Comparison of ENCODE assay signal across 8 mouse cellular contexts in genomic region chr6:121130773-121131172, GRCm38 (mm10). TPM values are rescaled to one million over a fixed set of nuclear protein-coding genes. Genes with fewer than 3 reads are reported as not detected.
DNase-seq lines count a peak whose midpoint lies in the region; ATAC-seq and TF ChIP-seq lines count a peak whose summit lies in the region.

Gene Mical3 (minus strand): TSS chr6:121130999.

- ATAC-seq in kidney, postnatal 0 days (replicated peaks; ENCODE audit: low FRiP score, low read depth): no peak; the same call in 1 of the 2 replicates
- ATAC-seq in erythroblast, adult 5-6 weeks (replicated peaks; ENCODE audit: low FRiP score, poor library complexity, severe bottlenecking): no peak
- no peak for ATAC-seq in heart, embryonic 13.5 days (ENCODE audit: extremely low read depth, insufficient number of reproducible peaks, low FRiP score, low TSS enrichment)
- ATAC-seq in midbrain, embryonic 13.5 days: peak; percentile 89

- 0 out of 2 replicates have a peak, but pooled peaks cover 10% of the 10 kb centered on the region for H3K27me3 ChIP-seq in kidney, postnatal 0 days (ENCODE audit: insufficient read depth, low read length)
- H3K27me3 ChIP-seq in heart, embryonic 13.5 days (replicated peaks): peaks cover 29% of the 10 kb centered on the region
- peaks cover 12% of the 10 kb centered on the region; the same call in 1 of the 2 replicates for H3K27me3 ChIP-seq in midbrain, embryonic 13.5 days

- no peak within 1 kb of the TSS for H3K27ac ChIP-seq in kidney, postnatal 0 days
- H3K27ac ChIP-seq in bone marrow macrophage, adult 2 months (ENCODE audit: insufficient read depth, low read depth, low read length): no peak within 1 kb of the TSS
- H3K27ac ChIP-seq in heart, embryonic 13.5 days (replicated peaks): no peak within 1 kb of the TSS
- peak within 1 kb of the TSS; percentile 89 for H3K27ac ChIP-seq in midbrain, embryonic 13.5 days

- no peaks in the 10 kb centered on the region for H3K9me3 ChIP-seq in kidney, postnatal 0 days (replicated peaks; ENCODE audit: low read length)
- H3K9me3 ChIP-seq in heart, embryonic 13.5 days: no peaks in the 10 kb centered on the region
- H3K9me3 ChIP-seq in midbrain, embryonic 13.5 days: no peaks in the 10 kb centered on the region

- no peaks in the 10 kb centered on the region for H3K36me3 ChIP-seq in kidney, postnatal 0 days (ENCODE audit: insufficient read depth, low read length)
- no peaks in the 10 kb centered on the region for H3K36me3 ChIP-seq in heart, embryonic 13.5 days
- H3K36me3 ChIP-seq in midbrain, embryonic 13.5 days: no peaks in the 10 kb centered on the region

- TF ChIP-seq CTCF in kidney, postnatal 0 days (IDR thresholded peaks at IDR 0.05; ENCODE audit: low read depth): 0 out of 2 replicates have a peak, but pooled peaks have one; percentile 4
- no peak for TF ChIP-seq CTCF in bone marrow macrophage, adult 2 months (IDR thresholded peaks at IDR 0.05; ENCODE audit: low read depth, low read length)

- no peak for TF ChIP-seq POLR2A in bone marrow macrophage, adult 2 months (IDR thresholded peaks at IDR 0.05; ENCODE audit: borderline replicate concordance, low read depth, low read length)

- peak; percentile 13 for DNase-seq in kidney, postnatal 0 days (ENCODE audit: low spot score)
- DNase-seq in kidney, adult 9 months: no peak
- DNase-seq in layer of hippocampus, postnatal 25 days (ENCODE audit: extremely low spot score in 1 of 2, low spot score in 1 of 2): peak; percentile 57 to 63
- DNase-seq in thymus, adult 18-20 months: peak; percentile 19 to 26

- H3K9ac ChIP-seq in kidney, postnatal 0 days (ENCODE audit: low read depth, low read length): peak within 1 kb of the TSS; percentile 43
- peak within 1 kb of the TSS; percentile 78 for H3K9ac ChIP-seq in heart, embryonic 13.5 days
- H3K9ac ChIP-seq in midbrain, embryonic 13.5 days (replicated peaks): peak within 1 kb of the TSS; percentile 73

- peak within 1 kb of the TSS; percentile 64 for H3K4me2 ChIP-seq in kidney, postnatal 0 days (ENCODE audit: low read length)
- H3K4me2 ChIP-seq in heart, embryonic 13.5 days: peak within 1 kb of the TSS; percentile 71
- peak within 1 kb of the TSS; percentile 60 for H3K4me2 ChIP-seq in midbrain, embryonic 13.5 days (replicated peaks)

- H3K4me1 ChIP-seq in kidney, postnatal 0 days (replicated peaks; ENCODE audit: insufficient read depth, low read length): no peaks in the 10 kb centered on the region
- 0 out of 2 replicates have a peak, but pooled peaks cover 2% of the 10 kb centered on the region for H3K4me1 ChIP-seq in bone marrow macrophage, adult 2 months (ENCODE audit: control insufficient read depth, insufficient read depth, low read length)
- peaks cover 32% of the 10 kb centered on the region for H3K4me1 ChIP-seq in heart, embryonic 13.5 days
- peaks cover 27% of the 10 kb centered on the region for H3K4me1 ChIP-seq in midbrain, embryonic 13.5 days (replicated peaks)

- H3K4me3 ChIP-seq in kidney, postnatal 0 days (replicated peaks; ENCODE audit: low read depth, low read length): peak within 1 kb of the TSS; percentile 30
- peak within 1 kb of the TSS; percentile 43 for H3K4me3 ChIP-seq in bone marrow macrophage, adult 2 months (ENCODE audit: insufficient read depth, low read length)
- peak within 1 kb of the TSS; percentile 48 for H3K4me3 ChIP-seq in heart, embryonic 13.5 days
- H3K4me3 ChIP-seq in midbrain, embryonic 13.5 days (replicated peaks): peak within 1 kb of the TSS; percentile 47

- 3% methylated on average over 17 of the region's 17 CpGs for WGBS in kidney, postnatal 0 days
- 2% methylated on average over 17 of the region's 17 CpGs for WGBS in heart, embryonic 13.5 days
- under 1% methylated on average over 17 of the region's 17 CpGs for WGBS in midbrain, embryonic 13.5 days

RNA-seq across cellular contexts. Expression of gene Mical3, which starts in this region (rescaled TPM):
- 6.0 and 6.8 TPM in 2 replicates for polyA plus RNA-seq in kidney, postnatal 0 days (2015; fragmentation: Nextera tagmentation; extraction: Ambion mirVana)
- polyA plus RNA-seq in bone marrow macrophage, adult 2 months (2012; ENCODE audit: insufficient read depth, insufficient read length, missing spikeins): 4.1 and 4.9 TPM in 2 replicates
- total RNA-seq in erythroblast, adult 5-6 weeks (2015; ENCODE audit: low replicate concordance): 99.0 and 127 TPM in 2 replicates
- 133 and 258 TPM in 2 replicates for total RNA-seq in erythroblast, adult 5-6 weeks (2017; ENCODE audit: low replicate concordance)
- 28.2 and 29.2 TPM in 2 replicates for polyA plus RNA-seq in heart, embryonic 13.5 days (2015; fragmentation: Nextera tagmentation; extraction: Ambion mirVana)
- 10 to 100 TPM; 75.0 to 88.0 TPM for total RNA-seq in layer of hippocampus, postnatal 25 days (2021)
- 29.7 and 35.7 TPM in 2 replicates for polyA plus RNA-seq in midbrain, embryonic 13.5 days (2015; fragmentation: Nextera tagmentation; extraction: Ambion mirVana)
